Mouse (Mus musculus) spleen, adult 18-20 months (tissue): ENCODE measurements around the gene Rgs3.
A peak's percentile ranks its signal among the peaks of the same experiment; 100 is the strongest.

Experiments used
- DNase-seq, 2 experiments: peaks; one replicate each; pipeline ENCODE4 v3.0.0; 2022; ENCODE audit warnings: mixed read lengths in 2 of 2

The Rgs3 gene

DNA sequence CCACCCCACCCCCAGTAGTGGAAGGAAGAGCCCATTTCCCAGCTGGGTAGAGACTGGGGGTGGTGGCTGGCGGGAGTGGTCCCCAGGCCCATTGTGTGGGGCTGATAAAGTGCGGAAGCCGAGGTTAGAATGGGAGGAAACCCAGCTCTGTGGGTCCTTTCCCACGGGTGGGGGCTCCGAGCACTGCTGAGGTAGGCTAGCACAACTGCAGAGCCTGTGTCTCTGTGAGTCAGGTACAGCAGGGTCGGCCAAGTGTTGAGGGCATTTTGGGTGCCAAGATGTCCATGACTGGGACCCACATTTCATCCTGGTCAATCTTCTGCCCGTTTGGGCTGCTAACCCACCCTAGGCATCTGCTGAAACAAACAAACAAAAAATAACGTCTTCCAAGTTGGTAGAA, 135.9 kb downstream of the Rgs3 start:
- DNase-seq, result no peak

DNA sequence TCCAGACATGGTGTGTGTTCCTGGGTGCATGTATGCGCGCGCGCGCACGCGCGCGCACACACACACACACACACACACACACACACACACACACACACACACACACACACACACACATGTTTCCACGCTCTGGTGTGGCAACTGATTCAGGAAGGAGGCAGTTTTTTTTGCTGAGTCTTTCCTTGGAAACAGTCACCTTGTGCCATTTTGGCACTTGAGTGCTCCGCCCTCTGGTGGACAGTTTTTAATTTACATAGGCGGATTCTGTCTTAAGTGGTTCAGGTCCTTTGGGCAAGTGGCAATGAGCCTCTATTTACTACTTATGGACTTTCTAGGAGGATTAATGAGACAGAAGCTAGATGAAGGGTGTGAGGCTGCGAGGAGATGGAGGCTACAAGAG, 136.3 kb downstream of the Rgs3 start:
- DNase-seq, result peak in 1 of 2 experiments; percentile 51

DNA sequence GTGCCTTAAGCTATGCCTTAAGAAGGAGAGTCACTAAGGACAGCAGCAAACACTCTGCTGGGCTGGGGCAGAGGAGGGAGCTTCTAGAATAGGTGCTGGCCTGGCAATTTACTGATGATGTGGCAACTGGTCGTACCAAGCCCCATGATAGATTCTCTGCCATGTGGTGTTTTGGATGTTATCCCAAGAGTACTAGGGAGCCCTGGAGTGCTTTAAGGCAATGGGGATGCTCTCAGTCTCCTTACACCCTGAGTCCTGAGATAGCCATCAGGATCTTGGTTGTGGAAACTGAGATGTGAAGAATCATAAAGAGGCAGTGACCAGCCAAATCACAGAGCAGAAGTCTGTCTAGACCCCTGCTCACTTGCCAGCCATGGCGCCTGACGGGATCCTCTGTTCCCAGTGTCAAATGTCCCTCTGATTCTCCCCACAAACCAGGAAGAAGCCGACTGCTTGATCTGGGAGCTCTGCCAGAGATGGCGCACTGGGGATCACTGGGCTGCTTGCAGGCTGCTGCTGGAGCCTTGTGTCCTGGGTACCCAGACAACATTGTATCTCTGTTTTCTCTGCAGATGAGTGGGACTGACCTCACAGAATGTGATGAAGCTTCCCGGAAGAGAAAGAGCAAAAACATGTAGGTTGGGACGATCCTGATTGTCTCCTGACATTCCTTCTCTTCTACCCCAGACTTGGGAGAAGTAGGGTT, 137.2 kb downstream of the Rgs3 start:
- DNase-seq, result peak in 1 of 2 experiments; percentile 8

DNA sequence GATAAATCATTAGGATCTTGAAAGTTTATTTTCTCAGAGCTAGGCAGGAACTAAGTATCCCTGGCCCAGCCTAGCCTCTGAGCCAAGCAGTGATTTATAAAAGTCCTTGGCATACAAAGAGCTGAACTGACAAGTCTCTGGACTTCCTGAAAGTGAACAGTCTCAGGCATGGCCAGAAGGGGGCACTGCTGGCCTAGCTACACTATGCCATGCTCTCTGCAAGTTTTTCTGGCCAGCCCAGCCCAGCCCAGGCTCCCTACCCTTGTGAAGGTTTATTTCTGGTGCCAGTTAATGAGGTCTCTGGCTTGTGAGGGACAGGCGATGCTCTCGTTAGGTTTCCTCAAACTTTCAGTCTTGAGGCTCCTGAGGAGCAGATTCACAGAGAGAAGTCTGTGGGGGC, 137.8 kb downstream of the Rgs3 start:
- peak; percentile 61 to 74 for DNase-seq

DNA sequence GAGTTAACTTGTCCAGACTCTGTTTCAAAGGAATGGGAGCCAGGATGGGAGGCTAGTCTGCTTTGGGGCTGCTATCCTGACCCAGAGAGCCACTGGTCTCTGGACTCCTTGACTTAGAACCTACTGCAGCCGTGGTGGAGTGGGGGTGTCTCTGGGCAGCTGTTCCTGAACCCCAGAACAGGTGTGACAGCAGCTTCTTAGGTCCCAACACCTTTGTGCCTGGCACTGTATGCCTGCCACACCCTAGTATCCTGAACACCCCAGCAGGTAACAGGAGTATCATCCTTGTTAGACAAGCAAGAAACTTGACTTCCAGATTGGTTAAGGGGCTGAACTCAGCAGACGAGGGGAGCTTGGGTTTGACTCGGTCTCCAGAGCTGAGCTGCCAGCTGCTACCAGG, 138.9 kb downstream of the Rgs3 start:
- no peak for DNase-seq

DNA sequence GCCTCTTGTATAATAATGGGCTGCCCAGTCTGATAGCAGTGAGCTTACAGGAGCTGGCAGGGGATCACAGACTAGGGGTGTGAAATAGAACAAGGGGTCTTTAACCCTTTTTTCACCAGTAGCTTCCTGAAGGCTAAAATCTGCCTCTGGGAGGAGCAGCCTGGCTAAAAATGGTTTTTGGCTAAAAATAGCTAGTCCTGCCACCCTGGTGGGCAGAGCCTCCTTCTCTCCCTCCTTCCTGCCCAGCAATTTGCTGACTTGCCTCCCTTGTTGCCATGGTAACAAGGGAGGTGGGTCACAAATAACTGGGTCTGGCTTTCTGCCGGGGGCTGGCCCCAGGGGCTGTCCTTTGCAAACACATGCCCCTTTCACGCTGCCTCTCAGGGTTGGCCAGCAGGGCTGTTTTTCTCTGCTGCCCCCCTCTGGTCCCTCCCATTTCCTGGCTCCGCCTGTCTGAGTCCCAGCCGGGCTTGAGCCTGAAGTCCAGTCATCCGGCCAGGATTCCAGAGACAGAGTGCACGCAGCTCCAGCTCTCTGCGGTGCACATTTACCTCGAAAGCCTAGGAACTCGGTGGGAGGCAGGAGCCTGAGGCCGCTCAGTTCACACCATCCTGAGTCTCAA, 139.7 kb downstream of the Rgs3 start:
- peak; percentile 56 to 64 for DNase-seq

DNA sequence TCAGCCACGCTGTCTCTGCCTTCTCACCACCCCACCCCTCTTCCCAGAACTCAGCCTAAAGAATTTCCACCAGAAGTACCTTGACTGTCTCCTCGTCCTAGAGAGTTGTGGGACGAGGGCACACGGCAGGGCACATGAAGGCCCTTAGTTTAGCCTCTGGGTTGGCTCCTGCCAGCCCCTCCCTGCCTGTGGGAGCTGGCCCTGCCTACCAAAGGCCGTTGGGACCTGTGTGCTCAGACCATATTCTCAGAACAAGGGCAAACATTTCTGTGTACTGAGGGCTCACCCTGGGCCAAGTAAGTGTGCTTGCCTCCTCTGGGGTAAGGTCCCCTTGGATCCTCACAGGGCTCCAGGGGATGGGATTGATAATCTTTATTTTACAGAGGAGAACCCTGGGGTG, 140.8 kb downstream of the Rgs3 start:
- no peak for DNase-seq

DNA sequence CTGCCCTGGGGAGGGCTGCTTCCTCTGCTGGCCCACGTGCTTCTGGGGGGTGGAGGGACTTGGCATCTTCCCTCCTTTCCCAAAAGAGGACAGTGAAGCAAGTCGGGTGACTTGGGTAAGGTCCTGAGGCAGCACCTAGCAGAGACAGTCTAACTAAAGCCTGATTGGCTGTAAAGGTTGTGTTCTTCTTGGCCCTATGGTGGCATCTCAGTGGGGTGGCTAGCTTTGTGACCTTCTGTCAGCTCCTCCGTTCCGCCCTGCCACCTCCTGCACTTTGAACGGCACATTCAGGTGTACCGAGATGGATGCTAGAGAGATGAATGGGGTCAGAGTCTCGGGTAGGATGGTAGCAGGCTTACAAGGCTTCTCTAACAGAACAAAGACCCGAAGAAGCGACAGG, 143.5 kb downstream of the Rgs3 start:
- DNase-seq, result no peak

DNA sequence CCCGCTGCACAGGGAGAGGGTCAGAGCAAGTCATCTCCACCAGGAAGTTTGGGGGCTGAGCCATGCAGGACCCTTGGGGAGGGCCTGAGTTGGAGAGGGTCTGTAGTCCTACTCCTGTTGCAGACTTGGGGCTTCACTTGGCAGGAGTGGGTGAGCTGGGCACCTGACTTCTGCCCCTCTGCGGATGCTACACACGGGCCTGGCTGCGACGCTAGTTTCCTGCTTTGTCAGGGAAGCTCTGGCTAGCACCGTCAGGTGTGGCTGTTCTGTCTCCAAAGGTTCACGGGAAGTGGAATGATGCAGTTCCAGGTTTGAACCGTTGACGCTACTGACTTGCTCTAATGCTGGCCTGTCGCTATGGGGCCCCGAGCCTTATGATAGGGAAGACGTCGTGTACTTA, 144.6 kb downstream of the Rgs3 start:
- DNase-seq, result no peak

DNA sequence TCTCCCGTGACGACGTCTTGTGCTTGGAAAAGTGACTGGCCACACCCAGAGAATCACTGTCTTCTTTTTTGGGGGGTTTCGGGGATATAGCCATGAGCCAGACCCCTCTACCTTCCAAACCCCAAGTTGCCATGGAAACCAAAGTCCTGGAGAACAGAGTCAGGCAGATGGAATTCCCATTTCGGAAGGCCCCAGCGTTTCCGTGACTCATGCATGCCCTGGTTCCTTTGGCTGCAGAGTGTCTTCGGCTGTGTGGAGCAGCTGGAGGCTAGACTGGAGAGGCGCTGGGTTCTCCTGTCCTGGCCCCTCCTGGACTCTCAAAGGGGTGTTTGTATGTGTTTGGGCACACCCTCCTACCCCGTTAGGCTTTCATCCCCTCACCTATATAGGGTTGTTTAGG, 145.4 kb downstream of the Rgs3 start:
- DNase-seq, result no peak

DNA sequence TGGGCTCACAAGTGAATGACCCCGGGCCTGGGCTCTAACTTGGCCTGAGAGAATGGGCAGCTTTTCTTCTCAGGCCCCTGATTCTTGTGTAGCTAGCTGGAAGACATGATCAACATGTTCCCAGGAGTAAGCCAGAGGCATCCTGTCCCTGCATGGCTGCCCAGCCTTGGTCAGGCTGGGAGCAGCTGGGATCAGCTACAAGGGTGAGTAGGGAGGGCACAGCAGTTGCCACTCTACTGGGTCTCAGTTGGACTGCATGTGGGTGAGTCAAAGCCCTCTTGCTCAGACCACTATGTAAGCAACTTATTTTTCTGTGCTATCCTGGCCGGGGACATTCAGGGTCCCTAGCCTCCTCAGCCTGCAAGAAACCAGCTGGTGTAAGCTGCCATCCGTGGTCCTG, 146.1 kb downstream of the Rgs3 start:
- no peak for DNase-seq

DNA sequence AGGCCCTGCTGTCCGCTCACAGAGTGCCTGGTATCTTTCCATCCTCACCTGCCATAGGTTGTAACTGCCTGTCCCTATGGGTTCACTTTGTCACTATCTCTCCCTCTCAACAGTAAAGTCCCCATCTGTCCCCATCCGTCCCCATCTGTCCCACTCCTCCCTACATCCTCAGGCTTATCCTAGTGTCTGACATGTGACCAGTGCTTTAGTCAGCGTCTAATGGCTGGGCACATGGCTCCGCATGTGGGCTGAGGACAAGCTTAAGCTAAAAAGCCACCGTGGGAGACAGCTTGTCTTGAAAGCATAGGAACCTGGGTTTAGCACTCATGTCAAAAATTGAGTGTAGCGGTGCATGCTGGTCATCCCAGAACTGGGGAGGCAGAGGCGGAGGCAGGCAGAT, 148.4 kb downstream of the Rgs3 start:
- DNase-seq, result no peak

DNA sequence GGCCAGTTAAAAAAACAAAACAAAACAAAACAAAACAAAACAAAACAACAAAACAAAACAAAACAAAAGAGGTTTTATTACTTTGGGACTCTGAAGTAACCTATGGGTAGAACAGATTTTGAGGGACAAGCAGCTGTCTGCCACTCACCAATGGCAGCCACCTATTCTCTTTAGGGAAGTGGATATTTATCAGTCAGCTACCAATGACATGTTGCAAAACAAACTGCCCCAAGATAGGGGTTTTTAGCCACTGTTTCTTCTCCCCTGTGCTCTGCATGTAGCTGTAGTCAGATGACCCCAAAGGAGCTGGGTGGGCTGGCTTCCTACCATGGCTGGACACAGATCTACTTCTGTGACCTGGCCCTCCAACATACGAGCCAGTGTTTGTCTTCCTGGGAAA, 149.3 kb downstream of the Rgs3 start:
- no peak for DNase-seq

DNA sequence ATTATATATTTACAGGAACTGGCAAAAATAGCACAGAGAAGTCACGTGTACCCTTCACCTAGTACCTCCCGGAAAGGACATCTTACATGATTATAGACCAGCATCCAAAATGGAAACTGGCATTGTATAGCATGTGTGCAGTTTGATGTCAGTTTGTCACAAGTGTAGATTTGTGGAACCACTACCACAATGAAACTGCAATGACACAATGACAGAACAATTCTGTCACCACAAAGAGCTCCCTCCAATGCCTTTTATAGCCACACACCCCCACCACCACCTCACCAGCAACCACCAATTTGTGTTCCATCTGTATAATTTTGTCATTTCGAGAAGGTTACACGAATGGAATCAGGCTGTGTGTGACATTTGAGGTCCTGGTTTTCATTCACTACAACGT, 149.8 kb downstream of the Rgs3 start:
- DNase-seq, result no peak

DNA sequence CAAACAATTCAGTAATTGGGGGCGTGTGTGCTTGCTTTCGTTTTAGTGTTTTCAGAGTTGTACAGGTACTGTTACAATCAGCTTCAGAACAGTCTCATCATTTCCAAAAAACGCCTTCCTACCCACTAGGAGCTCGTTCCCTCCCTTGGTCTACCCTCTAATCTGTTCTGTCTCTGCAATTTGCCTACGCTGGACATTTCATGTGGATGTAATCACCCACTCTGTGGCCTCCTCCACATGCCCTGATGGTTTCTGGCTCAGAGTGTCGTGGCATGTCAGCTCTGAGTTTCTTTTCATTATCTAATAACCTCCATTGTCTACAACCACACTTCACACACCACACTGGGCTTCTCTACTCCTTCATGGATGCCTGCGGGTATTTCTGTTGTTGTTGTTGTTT, 151.5 kb downstream of the Rgs3 start:
- no peak for DNase-seq

DNA sequence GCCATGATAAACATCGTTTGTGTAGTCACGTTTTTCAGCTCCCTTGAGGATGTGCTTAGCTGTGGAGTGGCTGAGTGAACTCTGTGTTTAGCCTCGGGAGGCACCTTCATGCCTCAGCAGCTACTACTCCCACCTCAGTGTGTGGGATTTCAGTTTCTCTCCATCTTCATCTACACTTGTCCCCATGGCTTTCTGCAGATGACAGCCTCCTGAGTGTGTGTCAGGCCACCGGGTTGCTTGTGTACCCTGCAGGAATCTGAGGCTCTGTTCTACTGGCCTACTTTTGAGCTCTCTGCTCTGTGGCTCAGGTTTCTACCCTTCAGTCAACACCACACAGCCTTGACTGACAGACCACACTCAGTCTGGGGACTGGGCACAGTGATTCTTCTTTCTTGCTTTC, 151.9 kb downstream of the Rgs3 start:
- no peak for DNase-seq

DNA sequence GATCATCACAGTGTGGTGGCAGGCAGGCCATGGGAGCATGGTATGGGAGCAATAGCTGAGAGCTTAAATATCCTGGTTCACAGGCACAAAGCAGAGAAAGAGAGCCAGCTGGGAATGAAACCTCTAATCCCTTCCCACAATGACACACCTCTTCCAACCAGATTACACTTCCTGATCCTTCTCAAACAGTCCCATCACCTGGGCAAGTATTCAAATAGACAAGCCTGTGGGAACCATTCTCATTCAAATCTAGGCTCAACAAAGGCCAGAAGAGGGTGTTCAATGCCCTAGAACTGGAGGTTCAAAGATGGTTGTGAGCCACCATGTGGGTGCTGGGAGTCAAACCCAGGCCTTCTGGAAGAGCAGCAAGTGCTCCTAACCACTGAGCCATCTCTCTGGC, 161.2 kb downstream of the Rgs3 start:
- DNase-seq, result no peak

DNA sequence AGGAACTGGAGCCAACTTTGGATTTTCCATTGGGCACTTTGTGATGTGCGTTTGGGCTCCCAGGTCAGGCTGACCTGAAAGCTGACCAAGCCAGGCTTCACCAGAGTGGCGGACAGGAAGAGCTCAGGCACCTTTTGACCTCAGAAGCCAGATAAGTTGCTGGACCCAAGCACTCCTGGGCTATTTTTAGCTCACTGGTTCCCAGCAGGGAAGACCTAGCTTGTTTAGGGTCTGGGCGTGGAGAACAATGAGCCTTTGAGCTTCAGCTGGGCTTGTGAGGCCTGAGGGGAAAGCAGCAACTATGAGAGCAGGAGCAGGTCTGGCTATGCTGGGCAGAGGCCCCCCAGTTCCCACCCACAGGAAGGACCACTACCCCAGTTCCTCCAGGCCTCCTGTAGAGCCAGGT, 162.4 kb downstream of the Rgs3 start:
- DNase-seq, result no peak

DNA sequence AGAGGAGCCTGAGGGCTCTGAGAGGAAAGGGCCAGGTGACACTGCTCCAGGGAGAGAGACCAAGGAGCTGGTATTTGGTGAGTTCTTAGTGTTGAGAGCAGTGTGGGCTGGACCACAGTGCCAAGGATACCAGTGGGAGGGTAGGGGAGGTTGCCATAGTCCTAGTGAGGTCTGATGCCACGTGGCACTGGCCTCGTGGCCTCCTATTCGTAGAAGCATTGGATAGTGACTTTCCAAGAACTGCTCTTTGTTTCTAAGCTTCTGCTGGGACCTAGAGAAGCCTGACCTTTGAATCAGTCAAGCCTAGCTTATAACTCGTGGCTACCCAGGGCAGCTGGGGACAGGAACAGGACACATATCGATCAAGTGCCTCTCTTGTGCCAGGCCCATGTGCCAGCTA, 164.1 kb downstream of the Rgs3 start:
- DNase-seq, result no peak

DNA sequence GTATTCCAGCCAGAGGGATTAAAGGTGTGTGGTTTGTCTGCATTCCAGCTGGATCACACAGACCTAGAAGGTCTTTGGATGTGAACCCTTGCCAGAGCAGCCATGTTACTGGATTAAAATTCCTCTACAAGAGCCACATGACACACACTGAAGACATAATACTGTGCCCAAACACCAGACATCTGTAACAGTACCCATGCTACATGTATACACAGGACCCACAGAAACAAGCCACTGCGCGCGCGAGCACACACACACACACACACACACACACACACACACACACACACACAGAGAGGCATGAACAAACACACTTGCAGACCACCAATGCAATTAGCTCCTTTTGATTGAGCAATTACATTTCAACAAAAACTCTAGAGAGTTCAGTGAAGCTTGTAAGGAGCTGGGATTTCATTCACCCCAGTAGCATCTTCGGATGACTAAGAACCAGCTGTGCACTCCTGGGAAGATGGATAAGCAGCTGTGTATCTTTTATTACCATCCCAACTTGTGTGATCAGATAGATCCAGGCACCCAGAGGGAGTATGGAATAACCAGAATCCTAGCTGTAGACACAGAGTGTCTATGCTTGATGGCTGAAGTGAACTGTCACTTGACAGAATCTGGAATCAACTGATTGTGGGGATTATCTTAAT, 166.8 kb downstream of the Rgs3 start:
- DNase-seq, result no peak

DNA sequence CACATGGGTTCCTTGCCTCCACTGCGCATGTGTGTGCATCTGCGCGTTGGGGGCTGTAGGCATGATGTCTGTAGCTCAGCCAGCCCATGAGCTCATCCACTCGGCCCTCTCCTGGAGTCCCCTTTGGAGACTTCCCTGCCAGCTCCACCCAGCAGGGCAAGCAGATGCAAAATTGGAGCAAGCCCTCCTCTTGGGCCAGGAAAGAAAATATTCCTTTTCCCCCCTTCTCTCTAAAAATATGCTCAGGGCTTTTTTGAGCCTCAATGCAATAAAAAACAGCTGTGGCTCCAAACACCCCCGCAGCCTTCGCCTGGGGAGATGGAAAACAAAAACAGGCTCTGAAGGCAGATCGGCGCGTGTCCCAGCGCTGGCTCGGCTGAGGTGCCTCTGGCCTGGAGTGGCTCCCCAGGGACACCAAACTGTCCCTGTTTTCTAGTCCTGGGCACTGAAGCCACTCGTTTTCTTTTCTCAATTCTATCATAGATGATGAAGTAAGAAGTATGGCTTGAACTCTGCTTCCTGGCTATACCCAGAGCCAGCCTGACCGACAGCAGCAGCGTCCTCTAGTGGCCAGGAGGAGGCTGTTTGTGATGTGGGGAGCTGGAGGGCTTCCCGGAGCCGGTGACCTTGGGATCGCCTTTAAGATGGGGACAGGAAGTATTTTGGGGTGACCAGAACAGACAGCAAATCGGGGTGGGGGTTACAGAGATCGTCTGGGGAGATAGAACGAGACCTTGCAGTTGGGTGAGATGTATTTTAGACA, 168.1 kb downstream of the Rgs3 start:
- DNase-seq, result no peak

DNA sequence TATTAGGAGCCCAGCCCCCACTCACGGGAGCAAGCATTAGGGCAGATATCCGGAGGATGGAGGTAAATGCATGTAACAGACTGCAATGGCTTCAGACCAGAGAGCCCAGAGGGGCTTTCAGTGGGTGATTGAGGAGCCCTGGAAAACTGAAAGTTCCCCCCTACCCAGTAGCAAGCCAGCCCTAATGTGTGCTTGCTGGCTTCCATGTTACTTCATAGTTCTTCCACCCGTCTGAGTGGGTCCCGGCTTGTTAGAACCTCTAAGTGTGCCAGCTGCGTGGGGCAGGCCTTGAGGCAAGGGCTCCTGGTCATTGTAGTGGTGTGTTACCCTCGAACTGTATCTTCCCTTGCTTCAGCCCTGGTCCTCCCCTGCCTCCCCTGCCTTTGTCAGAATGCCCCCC, 168.8 kb downstream of the Rgs3 start:
- DNase-seq, result no peak

DNA sequence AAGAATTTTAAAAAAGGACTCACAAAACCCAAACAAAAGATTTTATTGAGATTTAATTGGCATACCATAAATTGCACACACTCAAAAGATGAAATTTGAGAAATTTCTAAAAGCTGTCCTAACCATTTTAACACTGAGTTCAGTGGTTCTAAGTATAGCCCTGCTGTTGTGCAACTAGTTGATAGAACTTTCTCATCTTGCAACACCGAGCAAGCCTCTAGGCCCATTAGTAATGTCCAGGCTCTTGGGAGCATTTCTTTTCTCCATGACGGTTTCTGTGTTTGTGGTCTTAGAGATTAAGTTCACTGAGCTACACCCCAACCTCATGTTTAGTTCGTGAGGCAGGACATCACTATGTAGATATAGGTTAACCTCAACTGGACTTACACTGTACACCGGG, 169.5 kb downstream of the Rgs3 start:
- DNase-seq, result no peak

DNA sequence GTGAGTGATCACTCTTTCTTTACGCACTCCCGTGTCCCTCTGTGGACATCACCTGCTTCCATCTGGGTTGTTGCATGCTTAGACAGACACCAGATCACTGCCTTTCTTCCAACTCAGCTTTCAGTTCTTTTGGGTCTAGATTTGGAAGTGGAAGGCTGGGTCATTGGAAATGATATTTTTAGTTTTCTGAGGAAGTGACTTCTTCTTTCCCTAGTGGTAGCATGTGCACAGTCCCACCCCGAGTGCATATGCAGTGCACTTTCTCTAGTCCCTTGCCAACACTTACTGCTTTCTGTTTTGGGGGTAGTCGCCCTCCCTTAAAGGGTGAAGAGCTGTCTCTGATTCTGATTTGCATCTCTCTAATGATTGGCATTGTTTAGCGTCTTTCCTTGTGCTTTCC, 170.3 kb downstream of the Rgs3 start:
- DNase-seq, result no peak
